Mouse (Mus musculus): ENCODE results near the gene Mrpl50. TPM values are rescaled to one million over a fixed set of nuclear protein-coding genes. Genes with fewer than 3 reads are reported as not detected.

Mrpl50 gene
- total RNA-seq, 2 experiments from 2014 or later, result 29.9 to 32.0 TPM

Other genes starting within 250 kb of the Mrpl50 start
- not detected for gene Acnat2, start 112.9 kb downstream of the Mrpl50 start, total RNA-seq (2021)
- gene Acnat1, start 47.2 kb downstream of the Mrpl50 start, total RNA-seq (2021), result not detected
- under 1 TPM in 1 of 2 experiments, not detected in 1; 0.18 TPM for gene Baat, start 14.5 kb downstream of the Mrpl50 start, total RNA-seq (2021)
- 1 to 10 TPM; 3.0 to 3.8 TPM for gene Zfp189, start 83 bp upstream of the Mrpl50 start, total RNA-seq (2021)
- not detected for gene Aldob, start 28.5 kb upstream of the Mrpl50 start, total RNA-seq (2021)
- gene Tmem246, start 76.8 kb upstream of the Mrpl50 start, total RNA-seq (2021), result 10 to 100 TPM; 34.9 to 35.5 TPM
- 10 to 100 TPM; 27.7 to 28.6 TPM for gene Rnf20, start 110.9 kb upstream of the Mrpl50 start, total RNA-seq (2021)
- not detected for gene Ppp3r2, start 160.9 kb upstream of the Mrpl50 start, total RNA-seq (2021)